ENCODE assay signal across 15 mouse cellular contexts in the genomic region with DNA sequence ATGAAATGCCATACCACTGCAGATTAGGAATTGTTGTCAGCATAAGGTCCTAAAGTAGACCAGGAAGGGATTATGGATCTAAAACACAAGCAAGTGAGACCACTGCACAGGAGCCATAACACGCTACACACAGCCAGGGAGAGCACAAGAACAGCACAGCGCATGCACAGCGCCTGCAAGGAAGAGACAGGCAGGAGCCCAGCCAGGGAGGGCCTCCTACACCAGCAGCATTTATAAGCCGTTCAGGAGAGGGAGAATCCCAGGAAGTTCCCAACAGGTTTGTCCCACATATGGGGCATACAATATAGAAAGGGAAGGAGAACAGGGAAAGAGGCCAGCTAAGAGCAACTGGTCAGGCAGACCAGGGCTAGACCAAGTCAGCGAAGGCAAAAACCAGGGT. TPM values are rescaled to one million over a fixed set of nuclear protein-coding genes. Genes with fewer than 3 reads are reported as not detected.
DNase-seq lines count a peak whose midpoint lies in the region; ATAC-seq and TF ChIP-seq lines count a peak whose summit lies in the region.
"Had no signal": no experiment of that assay in that cellular context is flagged by ENCODE, and none has a peak within 500 bp of the region (broad histone marks: within the 10 kb centered on the region; RNA-seq: fewer than 3 reads in every experiment).

No protein-coding gene starts in this region.

- intact Hi-C loops in heart, adult 2 months (cut with DNase I): no loop called here
- intact Hi-C loops in heart, postnatal 14 days (cut with DNase I): no loop called here

- H3K4me2 ChIP-seq in kidney, embryonic 15.5 days: no peak overlapping the region
- H3K4me2 ChIP-seq: embryonic facial prominence, embryonic 13.5 days; limb, embryonic 12.5 days had no signal

- no peak for DNase-seq in heart, adult 2 months
- no peak for DNase-seq in heart, postnatal 14 days
- DNase-seq in kidney, postnatal 14 days: no peak
- DNase-seq in spleen, adult 2 months (ENCODE audit: low read depth in 1 of 2, low spot score in 2 of 2): no peak
- no peak for DNase-seq in spleen, postnatal 14 days (ENCODE audit: low spot score in 2 of 2)
- DNase-seq in embryonic facial prominence, embryonic 10.5 days (ENCODE audit: low spot score): no peak
- DNase-seq: adrenal gland, adult 2 months; cerebellum, adult 11-12 months; kidney, postnatal 4 days; midbrain, embryonic 14.5 days had no signal

- TF ChIP-seq POLR2A in heart, adult 2 months (IDR thresholded peaks at IDR 0.05; ENCODE audit: insufficient read depth, low read depth, low read length): no peak
- TF ChIP-seq POLR2A in spleen, adult 2 months (IDR thresholded peaks at IDR 0.05; ENCODE audit: low read depth, low read length): no peak

- no peak overlapping the region for H3K4me3 ChIP-seq in heart, adult 2 months
- H3K4me3 ChIP-seq in kidney, embryonic 15.5 days (replicated peaks): no peak overlapping the region
- no peak overlapping the region for H3K4me3 ChIP-seq in spleen, adult 2 months (ENCODE audit: extremely low read depth, insufficient read depth, insufficient read length)
- no peak overlapping the region for H3K4me3 ChIP-seq in embryonic facial prominence, embryonic 10.5 days
- H3K4me3 ChIP-seq: embryonic facial prominence, embryonic 13.5 days; limb, embryonic 12.5 days had no signal

- H3K36me3 ChIP-seq in heart, adult 2 months (ENCODE audit: control insufficient read depth, insufficient read depth, low read length): no peaks in the 10 kb centered on the region
- H3K36me3 ChIP-seq in kidney, embryonic 15.5 days: 0 out of 2 replicates have a peak, but pooled peaks cover 5% of the 10 kb centered on the region
- H3K36me3 ChIP-seq in spleen, adult 2 months (ENCODE audit: control insufficient read depth, insufficient read depth, low read length): no peaks in the 10 kb centered on the region
- no peaks in the 10 kb centered on the region for H3K36me3 ChIP-seq in embryonic facial prominence, embryonic 10.5 days (replicated peaks)
- H3K36me3 ChIP-seq: limb, embryonic 12.5 days had no signal

- no peaks in the 10 kb centered on the region; the same call in 1 of the 2 replicates for H3K79me2 ChIP-seq in heart, adult 2 months (replicated peaks; ENCODE audit: control insufficient read depth, insufficient read depth, low read length)

- peaks cover 8% of the 10 kb centered on the region for H3K4me1 ChIP-seq in heart, adult 2 months (ENCODE audit: control insufficient read depth, insufficient read depth, low read length)
- H3K4me1 ChIP-seq in kidney, embryonic 15.5 days: peaks cover 10% of the 10 kb centered on the region
- H3K4me1 ChIP-seq in spleen, adult 2 months (ENCODE audit: control insufficient read depth, insufficient read depth, insufficient read length): peaks cover 6% of the 10 kb centered on the region; the same call in 1 of the 2 replicates
- H3K4me1 ChIP-seq in embryonic facial prominence, embryonic 10.5 days: peaks cover 7% of the 10 kb centered on the region; the same call in 1 of the 2 replicates

- peak overlapping the region; percentile 68 for H3K27ac ChIP-seq in heart, adult 2 months
- 0 out of 2 replicates have a peak overlapping the region, but pooled peaks have one; percentile 4 for H3K27ac ChIP-seq in kidney, embryonic 15.5 days
- peak overlapping the region; percentile 22 for H3K27ac ChIP-seq in spleen, adult 2 months (ENCODE audit: insufficient read depth, low read length)
- no peak overlapping the region for H3K27ac ChIP-seq in embryonic facial prominence, embryonic 10.5 days (replicated peaks)
- H3K27ac ChIP-seq: embryonic facial prominence, embryonic 13.5 days; limb, embryonic 12.5 days had no signal

- no peak overlapping the region for H3K9ac ChIP-seq in heart, adult 2 months (ENCODE audit: low read depth, low read length)
- no peak overlapping the region for H3K9ac ChIP-seq in kidney, embryonic 15.5 days
- H3K9ac ChIP-seq: embryonic facial prominence, embryonic 13.5 days; limb, embryonic 12.5 days had no signal

- TF ChIP-seq CTCF in heart, adult 2 months (IDR thresholded peaks at IDR 0.05): no peak
- no peak for TF ChIP-seq CTCF in spleen, adult 2 months (IDR thresholded peaks at IDR 0.05; ENCODE audit: extremely low read depth, insufficient read depth, insufficient read length, insufficient replicate concordance)

- ATAC-seq in kidney, embryonic 15.5 days (replicated peaks; ENCODE audit: low FRiP score): no peak
- ATAC-seq: intestine, postnatal 0 days had no signal

- TF ChIP-seq EP300 in heart, adult 2 months (IDR thresholded peaks at IDR 0.05; ENCODE audit: insufficient read depth, low read depth, low read length): no peak

- no peaks in the 10 kb centered on the region for H3K27me3 ChIP-seq in heart, adult 2 months (ENCODE audit: control insufficient read depth, insufficient read depth, low read length)
- H3K27me3 ChIP-seq in kidney, embryonic 15.5 days: no peaks in the 10 kb centered on the region
- H3K27me3 ChIP-seq in spleen, adult 2 months (ENCODE audit: control insufficient read depth, insufficient read depth, low read length): no peaks in the 10 kb centered on the region
- no peaks in the 10 kb centered on the region for H3K27me3 ChIP-seq in embryonic facial prominence, embryonic 10.5 days (replicated peaks; ENCODE audit: low read depth, poor library complexity, severe bottlenecking)
- H3K27me3 ChIP-seq: embryonic facial prominence, embryonic 13.5 days; limb, embryonic 12.5 days had no signal

- H3K9me3 ChIP-seq in kidney, embryonic 15.5 days (replicated peaks): no peaks in the 10 kb centered on the region
- H3K9me3 ChIP-seq in embryonic facial prominence, embryonic 10.5 days: no peaks in the 10 kb centered on the region
- H3K9me3 ChIP-seq: embryonic facial prominence, embryonic 13.5 days; limb, embryonic 12.5 days had no signal

- 68% methylated on average over 5 of the region's 5 CpGs for WGBS in heart, adult 2 months
- WGBS in kidney, embryonic 15.5 days: 87% methylated on average over 5 of the region's 5 CpGs
- WGBS in spleen, adult 2 months: 90% methylated on average over 5 of the region's 5 CpGs
- WGBS in embryonic facial prominence, embryonic 10.5 days: 83% methylated on average over 5 of the region's 5 CpGs

RNA-seq across cellular contexts. Expression of a gene that starts 19.2 kb away (rescaled TPM):
- total RNA-seq in heart, adult 2 months (2021): 100 to 1,000 TPM; 102 to 113 TPM
- polyA plus RNA-seq in heart, adult 2 months (2012; rRNA removed): 123 and 149 TPM in 2 replicates
- 10 to 100 TPM; 93.3 to 93.7 TPM for total RNA-seq in heart, postnatal 14 days (2021)
- 27.1 and 33.1 TPM in 2 replicates for polyA plus RNA-seq in kidney, embryonic 15.5 days (2015; fragmentation: Nextera tagmentation; extraction: Ambion mirVana)
- 28.1 and 36.8 TPM in 2 replicates for polyA plus RNA-seq in spleen, adult 2 months (2012; rRNA removed)
- 20.4 and 21.0 TPM in 2 replicates for polyA plus RNA-seq in embryonic facial prominence, embryonic 10.5 days (2016; fragmentation: Nextera tagmentation; extraction: Ambion mirVana)

RNA-seq across cellular contexts. Expression of a gene that starts 19.7 kb away (rescaled TPM):
- total RNA-seq in heart, adult 2 months (2021): 1 to 10 TPM; 1.6 to 2.4 TPM
- 4.1 and 4.2 TPM in 2 replicates for polyA plus RNA-seq in heart, adult 2 months (2012; rRNA removed)
- 1 to 10 TPM; 2.0 to 3.2 TPM for total RNA-seq in heart, postnatal 14 days (2021)
- 1.7 and 2.6 TPM in 2 replicates for polyA plus RNA-seq in kidney, embryonic 15.5 days (2015; fragmentation: Nextera tagmentation; extraction: Ambion mirVana)
- 0.11 and 0.22 TPM in 2 replicates for polyA plus RNA-seq in spleen, adult 2 months (2012; rRNA removed)
- polyA plus RNA-seq in embryonic facial prominence, embryonic 10.5 days (2016; fragmentation: Nextera tagmentation; extraction: Ambion mirVana): 1.2 and 1.6 TPM in 2 replicates
- polyA plus RNA-seq: C2C12 had no signal
